Mouse (Mus musculus) heart, postnatal 0 days (tissue): ENCODE measurements around the gene Rhbg. TPM values are rescaled to one million over a fixed set of nuclear protein-coding genes. Genes with fewer than 3 reads are reported as not detected.

ENCODE experiments used
- ATAC-seq: fragments of 200-750 bp; cut with Nextera tagmentation; 2 replicates; pipeline ENCODE4 v1.8.0; 2017; ENCODE audit warnings: low read depth, moderate number of reproducible peaks, moderate library complexity; ENCODE audit not compliant: insufficient read depth
- DNase-seq: peaks from one replicate; pipeline ENCODE4 v3.0.0-alpha.2; 2016; ENCODE audit warnings: low spot score
- H3K27ac ChIP-seq: fragments of 300-500 bp; sonication (generic); 2 replicates; pipeline ENCODE4 v1.5.1; 2014; ENCODE audit warnings: low read depth, mild to moderate bottlenecking
- H3K27me3 ChIP-seq: fragments of 300-500 bp; sonication (generic); 2 replicates; pipeline ENCODE4 v1.6.1; 2014; ENCODE audit warnings: low read length, mixed read lengths; ENCODE audit not compliant: control insufficient read depth, insufficient read depth
- H3K36me3 ChIP-seq: fragments of 300-500 bp; sonication (generic); replicated peaks from 2 replicates; pipeline ENCODE4 v1.6.1; 2014; ENCODE audit warnings: low read length, mixed read lengths; ENCODE audit not compliant: control insufficient read depth, insufficient read depth
- H3K4me1 ChIP-seq: fragments of 300-500 bp; sonication (generic); 2 replicates; pipeline ENCODE4 v1.6.1; 2014; ENCODE audit warnings: antibody characterized with exemption; ENCODE audit not compliant: control insufficient read depth, insufficient read depth
- H3K4me2 ChIP-seq: fragments of 300-500 bp; sonication (generic); 2 replicates; pipeline ENCODE4 v1.6.1; 2014; ENCODE audit warnings: low read depth, mild to moderate bottlenecking, low read length, moderate library complexity
- H3K4me3 ChIP-seq: fragments of 300-500 bp; sonication (generic); 2 replicates; pipeline ENCODE4 v1.5.1; 2014; ENCODE audit warnings: low read depth, low read length
- H3K9ac ChIP-seq: fragments of 300-500 bp; sonication (generic); replicated peaks from 2 replicates; pipeline ENCODE4 v1.6.1; 2014; ENCODE audit warnings: low read depth, low read length, mixed read lengths
- H3K9me3 ChIP-seq: fragments of 300-500 bp; sonication (generic); replicated peaks from 2 replicates; pipeline ENCODE4 v1.6.1; 2016; ENCODE audit warnings: low read length; ENCODE audit not compliant: control insufficient read depth
- CTCF ChIP-seq: IDR thresholded peaks from 2 replicates; pipeline ENCODE4 v1.5.1; 2016; ENCODE audit warnings: antibody characterized with exemption, control low read depth, low read depth
- EP300 ChIP-seq: IDR thresholded peaks from 2 replicates; pipeline ENCODE4 v1.6.1; 2016; ENCODE audit warnings: antibody characterized with exemption, low read depth
- WGBS: fragments of 180-500 bp; shearing (Covaris S2); extraction: QIAGEN DNeasy Blood & Tissue Kit; methylation state at CpG from one replicate; pipeline ENCODE4 v1.1.7; 2014; 5-methylcytosine and 5-hydroxymethylcytosine counted together
- polyA plus RNA-seq: library from polyadenylated mRNA; unstranded; fragments of >200 nt; fragmentation: Nextera tagmentation; extraction: Ambion mirVana; gene quantifications from 2 replicates; pipeline ENCODE4 v1.2.1, GENCODE M21; 2015
- total RNA-seq: library from RNA; depleted of rRNA; stranded (reverse); fragments of >200 nt; gene quantifications from 2 replicates; pipeline ENCODE4 v1.2.3, GENCODE M21; 2014; ENCODE audit warnings: low replicate concordance

Gene Rhbg
- total and polyA plus RNA-seq, 2 experiments from 2014 or later: not detected

- Histone ChIP-seq H3K4me1 (no peaks in the 10 kb centered on the region), H3K4me3 (no peak overlapping the region), H3K9me3 (no peaks in the 10 kb centered on the region), H3K27ac (no peak overlapping the region), H3K4me2 (no peak overlapping the region), H3K27me3 (peaks cover 100% of the 10 kb centered on the region), H3K9ac (no peak overlapping the region), H3K36me3 (no peaks in the 10 kb centered on the region)
- no peak for ATAC-seq
- TF ChIP-seq EP300 (no peak), CTCF (no peak)
- no peak for DNase-seq
- WGBS: 4% methylated on average over 15 of the region's 15 CpGs
These were observed 46.9 kb downstream of the Rhbg start for GRCm38 (mm10) chr3:88207451-88208100.

DNA sequence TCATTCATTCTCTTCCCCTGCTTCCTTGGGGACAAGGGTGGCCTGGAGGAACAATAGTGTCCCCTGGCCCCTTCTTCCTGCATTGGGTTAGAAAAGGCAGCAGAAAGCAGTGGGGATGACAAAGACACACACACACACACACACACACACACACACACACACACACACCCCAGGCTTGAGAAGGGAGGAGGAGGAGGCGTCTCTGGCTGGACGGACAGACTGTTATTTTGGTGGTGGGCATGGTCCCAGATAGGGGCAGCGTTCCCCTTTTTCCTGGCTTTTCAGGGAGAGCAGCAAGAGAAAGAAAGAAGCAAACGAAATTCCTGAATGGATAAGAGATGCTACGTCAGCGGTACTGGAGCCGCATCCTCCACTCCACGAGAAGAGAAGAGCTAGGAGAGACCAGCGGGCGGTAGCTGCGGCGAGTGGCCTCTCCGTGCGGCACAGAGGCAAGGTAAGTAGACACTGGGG, 47.6 kb downstream of the Rhbg start:
- no peak overlapping the region for H3K4me3 ChIP-seq
- H3K9ac ChIP-seq: no peak overlapping the region
- no peak overlapping the region for H3K4me2 ChIP-seq
- no peaks in the 10 kb centered on the region for H3K36me3 ChIP-seq
- ATAC-seq (no peak), DNase-seq (no peak)
- WGBS: 2% methylated on average over 14 of the region's 14 CpGs
- TF ChIP-seq EP300: no peak
- TF ChIP-seq CTCF: no peak
- H3K27ac ChIP-seq: no peak overlapping the region
- no peaks in the 10 kb centered on the region for H3K4me1 ChIP-seq
- no peaks in the 10 kb centered on the region for H3K9me3 ChIP-seq
- H3K27me3 ChIP-seq: peaks cover 100% of the 10 kb centered on the region

GRCm38 (mm10) chr3:88206500-88206899, 48.0 kb downstream of the Rhbg start:
- Histone ChIP-seq H3K27ac (no peak overlapping the region), H3K9ac (no peak overlapping the region), H3K27me3 (peaks cover 100% of the 10 kb centered on the region), H3K36me3 (no peaks in the 10 kb centered on the region), H3K9me3 (no peaks in the 10 kb centered on the region), H3K4me2 (no peak overlapping the region), H3K4me1 (no peaks in the 10 kb centered on the region), H3K4me3 (no peak overlapping the region)
- 4% methylated on average over 3 of the region's 3 CpGs for WGBS
- no peak for DNase-seq
- ATAC-seq: no peak
- TF ChIP-seq EP300 (no peak), CTCF (no peak)

GRCm38 (mm10) chr3:88205563-88206491, 48.7 kb downstream of the Rhbg start:
- Histone ChIP-seq H3K27ac (no peak overlapping the region), H3K36me3 (no peaks in the 10 kb centered on the region), H3K4me1 (peaks cover 3% of the 10 kb centered on the region; the same call in 1 of the 2 replicates), H3K9ac (no peak overlapping the region), H3K4me2 (no peak overlapping the region), H3K4me3 (no peak overlapping the region), H3K9me3 (no peaks in the 10 kb centered on the region), H3K27me3 (peaks cover 100% of the 10 kb centered on the region)
- TF ChIP-seq CTCF (no peak), EP300 (no peak)
- DNase-seq (no peak), ATAC-seq (no peak)
- WGBS: 3% methylated on average over 8 of the region's 8 CpGs

DNA sequence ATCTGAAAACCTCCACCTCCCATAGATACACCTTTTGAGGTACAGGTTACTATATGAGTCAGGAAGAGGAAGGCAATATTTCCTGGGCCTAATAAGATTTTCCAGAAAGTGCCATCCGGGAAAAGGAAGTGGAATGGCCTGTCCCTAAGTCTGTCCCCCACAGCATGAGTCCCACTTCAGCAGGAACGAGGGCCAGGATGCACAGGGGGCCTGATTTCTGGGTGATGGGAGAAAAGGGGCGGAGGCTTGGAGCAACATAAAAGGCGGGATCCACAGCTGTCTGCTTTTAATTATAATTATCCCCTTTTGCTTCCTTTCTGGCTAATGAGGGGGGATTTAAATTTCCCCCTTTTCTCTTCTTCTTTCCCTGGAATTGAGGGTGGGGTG, 49.3 kb downstream of the Rhbg start:
- 13% methylated on average over 4 of the region's 4 CpGs for WGBS
- H3K27me3 ChIP-seq: peaks cover 100% of the 10 kb centered on the region
- ATAC-seq (no peak), DNase-seq (no peak)
- H3K9me3 ChIP-seq: no peaks in the 10 kb centered on the region
- H3K4me1 ChIP-seq: peaks cover 8% of the 10 kb centered on the region
- H3K4me2 ChIP-seq: no peak overlapping the region
- no peak overlapping the region for H3K9ac ChIP-seq
- H3K36me3 ChIP-seq: no peaks in the 10 kb centered on the region
- no peak overlapping the region for H3K4me3 ChIP-seq
- H3K27ac ChIP-seq: no peak overlapping the region
- TF ChIP-seq CTCF (no peak), EP300 (no peak)
